Mouse (Mus musculus): ENCODE data around the gene Cwf19l1. TPM values are rescaled to one million over a fixed set of nuclear protein-coding genes. Genes with fewer than 3 reads are reported as not detected.

Cwf19l1 gene
- total and polyA plus RNA-seq, 2 experiments from 2014 or later: 13.4 to 27.8 TPM

DNA sequence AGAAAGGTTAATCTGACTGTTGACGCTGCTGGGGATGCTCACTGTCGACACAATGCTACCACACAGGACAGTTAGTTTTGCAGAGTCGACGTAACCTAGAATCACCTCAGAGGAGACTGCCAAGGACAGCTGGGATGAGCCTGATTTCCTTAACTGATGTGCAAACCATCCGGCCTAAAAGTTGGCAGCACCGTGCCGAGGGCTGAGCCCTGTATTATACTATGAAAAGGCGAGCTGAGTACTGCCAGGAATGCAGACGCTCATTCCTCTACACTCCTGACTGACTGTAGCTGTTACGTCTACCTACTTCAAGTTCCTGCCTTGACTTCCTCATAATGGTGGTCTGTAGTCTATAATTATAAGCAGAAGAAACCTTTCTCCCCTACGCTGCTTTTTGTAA lies 60.7 kb downstream of the Cwf19l1 start:
- Histone ChIP-seq H3K4me2 (ENCODE audit: low read depth, low read length, poor library complexity, severe bottlenecking) (no peak overlapping the region), H3K4me1 (ENCODE audit: insufficient read depth, low read length) (no peaks in the 10 kb centered on the region), H3K4me3 (ENCODE audit: low read depth, low read length) (no peak overlapping the region), H3K27ac (ENCODE audit: low read depth, low read length) (no peak overlapping the region), H3K36me3 (ENCODE audit: insufficient read depth, low read length) (peaks cover 32% of the 10 kb centered on the region), H3K9ac (replicated peaks; ENCODE audit: low read length, poor library complexity, severe bottlenecking) (no peak overlapping the region), H3K9me3 (ENCODE audit: low read length) (no peaks in the 10 kb centered on the region), H3K27me3 (ENCODE audit: insufficient read depth, low read length) (no peaks in the 10 kb centered on the region)
- ATAC-seq (ENCODE audit: low FRiP score): no peak
- DNase-seq (ENCODE audit: low spot score): no peak
- 86% methylated on average over 11 of the region's 11 CpGs for WGBS
- no peak for TF ChIP-seq CTCF (IDR thresholded peaks at IDR 0.05)

DNA sequence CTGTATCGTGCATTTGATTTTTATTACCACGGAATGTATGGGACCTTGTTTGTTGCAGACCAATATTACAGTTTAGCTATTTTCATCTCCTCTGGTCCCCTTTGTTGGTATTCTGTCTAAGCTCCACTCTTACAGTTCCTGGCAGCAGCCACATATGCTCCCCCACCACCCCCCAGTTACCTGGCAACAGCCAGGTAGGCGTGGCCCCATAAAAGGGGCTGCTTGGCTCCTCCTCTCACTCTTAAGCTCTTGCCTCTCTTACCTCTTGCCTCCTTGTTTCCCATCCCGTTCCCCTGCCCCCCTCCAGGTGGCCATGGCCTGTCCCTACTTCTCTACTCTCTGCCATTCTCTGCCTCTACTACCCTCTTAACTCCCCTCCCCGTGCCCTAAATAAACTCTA lies 64.5 kb downstream of the Cwf19l1 start:
- H3K27ac ChIP-seq (ENCODE audit: low read depth, low read length): no peak overlapping the region
- no peak for DNase-seq (ENCODE audit: low spot score)

DNA sequence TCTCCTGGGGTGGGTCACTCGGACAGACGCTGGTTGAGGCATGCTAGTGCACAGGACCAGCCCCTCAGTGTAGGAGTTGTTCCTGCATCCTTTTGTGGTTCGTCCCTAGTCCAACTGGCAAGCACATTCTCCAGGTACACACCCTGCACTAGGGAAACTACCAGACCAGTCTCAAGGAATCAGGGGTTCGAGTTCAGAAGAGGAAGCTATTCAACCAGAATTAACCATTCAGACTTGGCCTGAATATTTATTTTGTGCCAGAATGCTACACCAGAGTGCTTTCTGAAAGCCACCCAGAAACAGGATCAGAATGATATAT lies 65.8 kb downstream of the Cwf19l1 start:
- Histone ChIP-seq H3K9me3 (ENCODE audit: low read length) (no peaks in the 10 kb centered on the region), H3K36me3 (ENCODE audit: insufficient read depth, low read length) (peaks cover 5% of the 10 kb centered on the region; the same call in 1 of the 2 replicates), H3K4me2 (ENCODE audit: low read depth, low read length, poor library complexity, severe bottlenecking) (peak overlapping the region; percentile 87), H3K27me3 (ENCODE audit: insufficient read depth, low read length) (no peaks in the 10 kb centered on the region), H3K27ac (ENCODE audit: low read depth, low read length) (peak overlapping the region; percentile 71), H3K4me3 (ENCODE audit: low read depth, low read length) (peak overlapping the region; percentile 71), H3K9ac (replicated peaks; ENCODE audit: low read length, poor library complexity, severe bottlenecking) (peak overlapping the region; percentile 62; the same call in 1 of the 2 replicates), H3K4me1 (ENCODE audit: insufficient read depth, low read length) (no peaks in the 10 kb centered on the region)
- WGBS: 7% methylated on average over 4 of the region's 4 CpGs
- ATAC-seq (ENCODE audit: low FRiP score) (no peak), DNase-seq (ENCODE audit: low spot score) (no peak)
- TF ChIP-seq CTCF (IDR thresholded peaks at IDR 0.05): no peak

More for the DNA sequence above, 64.5 kb downstream of the Cwf19l1 start:
- TF ChIP-seq CTCF (IDR thresholded peaks at IDR 0.05): no peak
- Histone ChIP-seq H3K4me2 (ENCODE audit: low read depth, low read length, poor library complexity, severe bottlenecking) (no peak overlapping the region), H3K9ac (replicated peaks; ENCODE audit: low read length, poor library complexity, severe bottlenecking) (no peak overlapping the region), H3K9me3 (ENCODE audit: low read length) (no peaks in the 10 kb centered on the region), H3K4me3 (ENCODE audit: low read depth, low read length) (no peak overlapping the region), H3K36me3 (ENCODE audit: insufficient read depth, low read length) (peaks cover 15% of the 10 kb centered on the region), H3K4me1 (ENCODE audit: insufficient read depth, low read length) (no peaks in the 10 kb centered on the region), H3K27me3 (ENCODE audit: insufficient read depth, low read length) (no peaks in the 10 kb centered on the region)
- WGBS: 61% methylated on average over 5 of the region's 5 CpGs
- ATAC-seq (ENCODE audit: low FRiP score): no peak

DNA sequence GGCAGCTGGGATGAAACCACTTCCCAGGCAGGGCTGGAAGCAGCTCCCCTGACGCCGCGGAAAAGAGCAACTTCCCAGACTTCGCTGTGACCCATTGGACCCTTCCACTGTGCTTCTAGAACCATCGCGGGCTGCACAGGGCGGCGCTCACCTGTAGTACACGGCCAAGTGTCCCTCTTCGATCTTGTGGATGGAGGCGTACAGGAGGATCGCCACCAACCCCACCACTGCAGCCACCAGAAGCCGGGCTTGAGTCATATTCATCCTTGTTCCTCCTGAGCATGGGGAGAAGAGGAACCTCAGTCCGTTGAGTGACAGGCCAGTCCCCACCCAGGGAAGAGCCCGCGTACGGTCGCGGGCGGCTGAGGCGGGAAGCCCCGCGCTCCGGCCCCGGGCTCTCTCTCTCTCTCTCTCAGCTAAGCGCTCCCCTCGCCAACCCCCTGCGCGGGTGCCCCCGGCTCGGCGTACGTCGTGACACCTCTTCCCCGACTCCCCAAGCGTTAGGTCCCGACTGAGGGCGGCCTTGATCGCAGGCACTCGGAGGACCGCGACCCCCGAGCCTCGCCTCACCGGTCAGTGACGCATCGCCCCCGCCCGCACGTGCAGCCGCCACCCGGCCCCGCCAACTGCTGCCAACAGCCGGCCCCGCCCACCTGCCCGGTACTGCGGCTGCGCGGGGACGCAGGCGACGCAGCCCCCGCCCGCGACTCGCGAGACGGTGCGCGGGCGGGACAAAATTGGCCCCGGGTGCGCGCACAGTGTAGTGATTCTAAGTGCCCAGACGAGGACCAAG lies 66.4 kb downstream of the Cwf19l1 start, which contains the start of gene Erlin1:
TSS of gene Erlin1 (minus strand) at position 665 of the 793 bp plus-strand sequence.
- WGBS: under 1% methylated on average over 69 of the region's 75 CpGs

DNA sequence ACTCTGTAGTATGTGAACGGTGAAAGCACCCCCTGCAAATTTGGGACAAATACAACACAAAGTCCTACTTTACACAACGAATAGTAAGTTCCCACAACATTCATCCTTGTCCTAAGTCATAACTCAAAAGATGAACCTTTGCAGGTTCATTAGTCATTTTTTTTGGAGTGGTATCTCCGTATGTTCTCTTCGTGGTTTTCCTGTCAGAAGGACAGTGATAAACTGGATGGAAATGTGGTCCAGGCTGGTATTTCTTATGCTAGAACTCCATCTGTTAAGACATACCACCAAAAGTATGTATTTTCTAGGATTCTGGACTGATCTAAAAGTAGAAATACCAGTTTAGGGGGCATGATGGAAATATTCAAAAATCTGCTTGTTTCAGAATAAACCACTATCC lies 67.4 kb downstream of the Cwf19l1 start:
- Histone ChIP-seq H3K27ac (ENCODE audit: low read depth, low read length) (no peak overlapping the region), H3K9ac (replicated peaks; ENCODE audit: low read length, poor library complexity, severe bottlenecking) (no peak overlapping the region), H3K4me3 (ENCODE audit: low read depth, low read length) (peak overlapping the region; percentile 71), H3K9me3 (ENCODE audit: low read length) (no peaks in the 10 kb centered on the region), H3K27me3 (ENCODE audit: insufficient read depth, low read length) (no peaks in the 10 kb centered on the region), H3K4me2 (ENCODE audit: low read depth, low read length, poor library complexity, severe bottlenecking) (peak overlapping the region; percentile 87), H3K4me1 (ENCODE audit: insufficient read depth, low read length) (no peaks in the 10 kb centered on the region), H3K36me3 (ENCODE audit: insufficient read depth, low read length) (peaks cover 4% of the 10 kb centered on the region; the same call in 1 of the 2 replicates)
- ATAC-seq (ENCODE audit: low FRiP score) (no peak), DNase-seq (ENCODE audit: low spot score) (no peak)
- TF ChIP-seq CTCF (IDR thresholded peaks at IDR 0.05): no peak
- WGBS: 86% methylated on average over 4 of the region's 4 CpGs

More for the DNA sequence above, 66.4 kb downstream of the Cwf19l1 start, which contains the start of gene Erlin1:
- peak within 1 kb of the TSS; percentile 62 for H3K9ac ChIP-seq (replicated peaks; ENCODE audit: low read length, poor library complexity, severe bottlenecking)
- H3K27me3 ChIP-seq (ENCODE audit: insufficient read depth, low read length): no peaks in the 10 kb centered on the region
- H3K4me2 ChIP-seq (ENCODE audit: low read depth, low read length, poor library complexity, severe bottlenecking): peak within 1 kb of the TSS; percentile 87
- 0 out of 2 replicates have a peak, but pooled peaks have one; percentile 3 for TF ChIP-seq CTCF (IDR thresholded peaks at IDR 0.05)
- ATAC-seq (ENCODE audit: low FRiP score) (peak; percentile 93), DNase-seq (ENCODE audit: low spot score) (peak; percentile 91)
- H3K27ac ChIP-seq (ENCODE audit: low read depth, low read length): peak within 1 kb of the TSS; percentile 71
- peak within 1 kb of the TSS; percentile 71 for H3K4me3 ChIP-seq (ENCODE audit: low read depth, low read length)
- H3K36me3 ChIP-seq (ENCODE audit: insufficient read depth, low read length): peaks cover 4% of the 10 kb centered on the region; the same call in 1 of the 2 replicates
- H3K4me1 ChIP-seq (ENCODE audit: insufficient read depth, low read length): no peaks in the 10 kb centered on the region
- no peaks in the 10 kb centered on the region for H3K9me3 ChIP-seq (ENCODE audit: low read length)

Data from midbrain, postnatal 0 days (tissue).